Mouse (Mus musculus): Measurements from ENCODE around the gene Foxred1.

DNA sequence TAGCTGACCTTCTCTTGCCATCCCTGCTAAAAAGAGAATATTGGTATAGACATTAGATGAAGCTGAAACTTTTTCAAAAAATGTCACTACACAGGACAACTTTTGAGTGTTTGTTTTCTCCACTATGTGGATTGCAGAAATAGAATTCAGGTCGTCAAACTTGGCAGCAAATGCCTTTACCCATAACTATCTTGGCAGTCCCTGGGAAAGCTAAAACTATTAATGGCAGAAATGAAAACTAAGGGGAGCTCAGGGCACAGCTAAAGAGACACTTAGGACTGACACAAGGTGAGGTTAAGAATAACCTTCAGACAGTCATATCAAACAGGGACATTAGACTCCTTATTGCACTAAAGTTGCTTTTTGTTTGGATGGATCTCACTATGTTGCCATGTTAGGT, 7.1 kb upstream of the Foxred1 start:
- TF ChIP-seq CTCF (IDR thresholded peaks at IDR 0.05; ENCODE audit: low read depth, low read length) (no peak), POLR2A (IDR thresholded peaks at IDR 0.05; ENCODE audit: borderline replicate concordance, low read depth, low read length) (no peak)

Data from bone marrow macrophage, adult 2 months (primary cell).